Mouse (Mus musculus) spleen, adult 2 months (tissue): ENCODE measurements around the gene Fetub. TPM values are rescaled to one million over a fixed set of nuclear protein-coding genes. Genes with fewer than 3 reads are reported as not detected.

Source experiments
- DNase-seq, 2 experiments: peaks; one replicate each; pipeline versions ENCODE4 v3.0.0 to v3.0.0-alpha.2; 2012 to 2021; ENCODE audit warnings: low spot score in 2 of 2, low read depth in 1 of 2
- H3K27ac ChIP-seq: fragments of 200-500 bp; 2 replicates; pipeline ENCODE4 v1.5.1; 2012; ENCODE audit warnings: low read length, inconsistent platforms; ENCODE audit not compliant: insufficient read depth
- H3K27me3 ChIP-seq: fragments of 200-500 bp; 2 replicates; pipeline ENCODE4 v1.6.1; 2012; ENCODE audit warnings: mild to moderate bottlenecking, moderate library complexity, low read length, inconsistent platforms; ENCODE audit not compliant: control insufficient read depth, insufficient read depth
- H3K36me3 ChIP-seq: fragments of 200-500 bp; 2 replicates; pipeline ENCODE4 v1.6.1; 2012; ENCODE audit warnings: mild to moderate bottlenecking, low read length, inconsistent platforms; ENCODE audit not compliant: control insufficient read depth, insufficient read depth
- H3K4me1 ChIP-seq: fragments of 200-500 bp; 2 replicates; pipeline ENCODE4 v1.6.1; 2011; ENCODE audit warnings: inconsistent platforms; ENCODE audit not compliant: control insufficient read depth, insufficient read depth, insufficient read length
- H3K4me3 ChIP-seq: fragments of 200-500 bp; 2 replicates; pipeline ENCODE4 v1.5.1; 2011; ENCODE audit warnings: mild to moderate bottlenecking, inconsistent platforms; ENCODE audit not compliant: insufficient read depth, insufficient read length; ENCODE audit errors: extremely low read depth
- CTCF ChIP-seq: fragments of 200-500 bp; IDR thresholded peaks from 2 replicates; pipeline ENCODE4 v1.5.1; 2011; ENCODE audit warnings: mild to moderate bottlenecking, inconsistent platforms; ENCODE audit not compliant: insufficient read depth, insufficient read length, insufficient replicate concordance; ENCODE audit errors: extremely low read depth
- POLR2A ChIP-seq: fragments of 200-500 bp; IDR thresholded peaks from 2 replicates; pipeline ENCODE4 v1.6.1; 2011; ENCODE audit warnings: low read depth, low read length, inconsistent platforms
- WGBS: fragments of 180-500 bp; shearing (Covaris S2); methylation state at CpG from one replicate; pipeline ENCODE4 v1.1.7; 2018; 5-methylcytosine and 5-hydroxymethylcytosine counted together
- polyA plus RNA-seq: library from polyadenylated mRNA; depleted of rRNA; stranded (reverse); fragments of >200 nt; gene quantifications from 2 replicates; pipeline ENCODE4 v1.2.3, GENCODE M21; 2012

Gene Fetub
- polyA plus RNA-seq, 1 experiment = not detected

DNA sequence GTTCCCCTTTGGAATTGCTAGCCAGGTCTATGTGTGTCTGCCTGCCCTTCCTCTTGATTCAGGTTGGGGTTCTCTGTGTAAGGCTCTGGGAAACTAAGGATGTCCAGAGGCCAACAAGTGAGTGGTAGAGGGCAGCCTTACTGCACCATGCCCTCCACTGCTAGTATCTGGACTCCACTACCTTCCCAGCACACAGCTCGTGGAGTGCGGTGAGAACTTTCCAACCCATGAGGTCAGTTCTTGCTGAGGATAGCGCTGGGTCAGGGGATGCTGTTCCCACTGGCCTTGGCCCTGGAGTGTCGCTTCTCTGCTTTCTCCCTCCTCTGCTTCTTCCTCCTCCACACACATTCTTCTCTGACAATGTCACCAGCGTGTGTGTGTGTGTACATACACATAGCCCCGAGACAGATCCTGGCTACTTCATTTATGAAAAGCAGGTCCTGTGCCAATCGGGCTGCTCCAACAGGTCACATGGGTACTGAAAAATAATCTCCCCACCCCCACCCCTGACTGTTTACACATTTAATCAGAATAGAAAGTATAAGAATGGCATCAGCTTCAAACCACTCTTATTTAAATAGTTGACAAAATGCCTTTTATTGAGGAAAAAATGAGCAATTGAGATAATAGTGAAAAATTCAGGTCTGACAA lies 38.1 kb upstream of the Fetub start:
- Histone ChIP-seq H3K36me3 (no peaks in the 10 kb centered on the region), H3K27me3 (no peaks in the 10 kb centered on the region), H3K4me3 (no peak overlapping the region), H3K27ac (no peak overlapping the region), H3K4me1 (no peaks in the 10 kb centered on the region)
- WGBS = 74% methylated on average over 7 of the region's 7 CpGs
- TF ChIP-seq CTCF = no peak
- no peak for TF ChIP-seq POLR2A
- DNase-seq = no peak

DNA sequence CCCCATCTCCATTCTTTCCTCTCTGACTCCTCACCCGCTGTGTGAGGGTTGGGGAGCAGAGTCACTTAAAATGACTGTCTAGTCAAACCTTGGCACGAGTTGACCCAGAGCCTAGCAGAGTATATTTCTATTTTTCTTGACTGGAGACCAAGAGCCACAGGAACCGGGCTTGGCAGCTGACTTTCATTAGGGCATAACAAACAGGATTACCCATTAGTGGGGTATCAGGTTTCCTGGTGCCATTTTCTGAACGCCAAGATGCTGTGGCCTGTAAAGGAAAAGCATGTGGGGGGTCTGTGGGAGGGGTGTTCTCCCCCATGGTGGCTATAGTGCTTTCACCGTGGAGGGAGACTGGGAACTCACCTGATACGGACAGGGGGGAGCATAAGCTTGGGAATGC lies 37.2 kb upstream of the Fetub start:
- no peak overlapping the region for H3K4me3 ChIP-seq
- no peaks in the 10 kb centered on the region for H3K4me1 ChIP-seq
- TF ChIP-seq CTCF (no peak), POLR2A (no peak)
- no peak for DNase-seq
- no peak overlapping the region for H3K27ac ChIP-seq
- no peaks in the 10 kb centered on the region for H3K36me3 ChIP-seq
- H3K27me3 ChIP-seq = no peaks in the 10 kb centered on the region
- 67% methylated on average over 6 of the region's 6 CpGs for WGBS

DNA sequence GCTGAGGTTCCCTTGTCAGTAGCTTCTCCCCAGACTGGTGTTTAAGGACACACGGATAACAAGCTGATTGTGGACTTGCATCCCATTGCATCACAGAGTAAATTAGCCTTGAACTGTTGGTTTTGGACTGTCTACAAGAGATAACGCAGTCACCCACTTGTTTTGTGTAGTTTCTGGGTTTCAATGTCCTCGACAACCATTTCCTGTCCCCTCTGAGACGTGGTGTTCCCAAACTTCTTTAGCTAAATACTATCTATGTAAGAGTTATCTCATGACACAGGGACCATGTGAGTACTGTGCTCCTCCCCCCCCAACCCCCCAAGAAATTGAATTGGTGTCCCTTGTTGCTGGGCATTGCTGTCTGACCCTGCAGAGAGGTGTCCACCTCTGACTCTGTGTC lies 36.6 kb upstream of the Fetub start:
- Histone ChIP-seq H3K36me3 (no peaks in the 10 kb centered on the region), H3K27me3 (no peaks in the 10 kb centered on the region), H3K27ac (no peak overlapping the region), H3K4me3 (no peak overlapping the region), H3K4me1 (no peaks in the 10 kb centered on the region)
- WGBS = 45% methylated on average over 4 of the region's 4 CpGs
- DNase-seq = no peak
- TF ChIP-seq CTCF (no peak), POLR2A (no peak)

DNA sequence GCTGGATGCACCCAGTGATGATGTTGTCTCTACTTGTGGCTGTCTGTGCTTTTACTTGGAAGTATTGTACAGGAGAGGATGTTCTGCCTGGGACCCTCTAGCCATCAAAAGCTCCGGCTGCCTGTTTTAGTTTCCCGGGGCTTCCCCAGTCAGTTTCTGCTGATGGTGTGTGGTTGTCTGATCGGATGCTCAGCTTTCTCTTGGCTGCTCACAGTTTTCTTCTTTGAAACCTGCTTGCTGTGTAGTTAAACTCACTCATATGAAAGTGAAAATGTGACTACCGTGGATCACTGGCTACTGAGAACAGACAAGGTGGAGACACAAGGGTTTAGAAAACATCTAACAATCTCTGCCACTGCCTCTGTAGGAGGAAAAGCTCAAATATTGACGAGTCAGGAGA lies 34.7 kb upstream of the Fetub start:
- WGBS = 75% methylated on average over 5 of the region's 5 CpGs
- TF ChIP-seq CTCF (no peak), POLR2A (no peak)
- H3K36me3 ChIP-seq = no peaks in the 10 kb centered on the region
- H3K4me1 ChIP-seq = no peaks in the 10 kb centered on the region
- peak in 1 of 2 experiments; percentile 9 for DNase-seq
- H3K27me3 ChIP-seq = no peaks in the 10 kb centered on the region
- H3K27ac ChIP-seq = no peak overlapping the region
- no peak overlapping the region for H3K4me3 ChIP-seq

DNA sequence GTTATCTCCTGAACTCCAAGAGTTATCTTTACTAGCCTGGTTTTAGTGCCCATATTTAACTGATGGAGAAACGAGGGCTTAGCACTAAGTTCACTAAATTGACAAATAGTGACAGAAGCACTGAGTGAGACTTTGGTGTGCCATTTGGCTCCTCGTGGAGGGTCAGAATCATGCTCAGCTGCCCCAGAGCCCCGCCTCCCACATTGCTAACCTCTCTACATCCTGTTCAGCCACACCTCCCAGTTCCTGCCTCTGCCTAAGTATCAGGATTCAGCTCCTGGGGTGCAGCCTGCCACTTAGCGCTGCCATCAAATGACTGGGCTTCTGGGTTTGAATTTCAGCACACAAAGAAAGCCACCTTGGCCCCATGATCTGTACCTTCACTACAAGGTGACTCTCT lies 32.8 kb upstream of the Fetub start:
- Histone ChIP-seq H3K4me1 (no peaks in the 10 kb centered on the region), H3K27ac (no peak overlapping the region), H3K4me3 (no peak overlapping the region), H3K27me3 (no peaks in the 10 kb centered on the region), H3K36me3 (no peaks in the 10 kb centered on the region)
- peak in 1 of 2 experiments; percentile 54 for DNase-seq
- WGBS = 38% methylated on average over 4 of the region's 4 CpGs
- TF ChIP-seq CTCF (no peak), POLR2A (no peak)

DNA sequence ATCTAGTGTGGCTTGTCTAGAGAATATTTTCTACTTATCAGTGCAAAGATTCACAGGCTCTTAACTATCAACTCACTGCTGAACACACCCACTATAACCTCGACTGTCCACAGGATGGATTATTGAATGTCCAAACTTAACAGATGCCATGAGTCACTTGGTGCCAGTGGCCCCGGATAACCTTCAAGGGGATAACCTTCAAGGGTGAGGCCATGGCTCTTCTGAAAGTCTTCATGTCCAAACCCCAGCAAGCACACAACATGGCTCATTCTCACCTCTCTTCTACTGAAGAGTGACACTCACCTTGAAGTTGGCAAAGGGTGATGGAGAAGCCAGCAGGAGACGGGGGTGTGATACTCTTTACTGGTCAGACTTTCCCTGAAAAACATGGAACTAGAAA lies 31.4 kb upstream of the Fetub start:
- no peak overlapping the region for H3K4me3 ChIP-seq
- no peaks in the 10 kb centered on the region for H3K4me1 ChIP-seq
- H3K27me3 ChIP-seq = no peaks in the 10 kb centered on the region
- no peak for DNase-seq
- 85% methylated on average over 3 of the region's 3 CpGs for WGBS
- no peak overlapping the region for H3K27ac ChIP-seq
- TF ChIP-seq POLR2A = no peak
- no peak for TF ChIP-seq CTCF
- H3K36me3 ChIP-seq = no peaks in the 10 kb centered on the region

DNA sequence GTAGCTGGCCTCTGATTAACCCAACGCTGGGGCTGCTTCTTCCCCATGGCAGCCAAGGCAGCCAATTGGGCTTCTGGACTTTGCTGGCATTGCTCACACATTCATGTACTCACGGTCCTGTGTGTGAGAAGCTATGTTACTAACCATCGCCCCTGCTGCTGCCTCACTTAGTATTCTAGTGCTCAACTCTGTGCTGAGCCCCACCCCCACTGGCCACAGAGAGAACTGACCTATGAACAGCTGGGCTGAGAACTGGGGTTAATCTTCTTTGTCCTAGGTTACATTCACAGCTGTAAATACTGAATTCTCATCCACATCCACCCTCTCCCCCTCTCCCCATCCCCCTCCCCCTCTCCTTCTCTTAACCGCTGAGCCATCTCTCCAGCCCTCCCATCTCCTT lies 29.3 kb upstream of the Fetub start:
- DNase-seq = no peak
- H3K4me1 ChIP-seq = no peaks in the 10 kb centered on the region
- no peak overlapping the region for H3K4me3 ChIP-seq
- 92% methylated on average over 4 of the region's 4 CpGs for WGBS
- TF ChIP-seq CTCF (no peak), POLR2A (no peak)
- no peaks in the 10 kb centered on the region for H3K27me3 ChIP-seq
- no peak overlapping the region for H3K27ac ChIP-seq
- no peaks in the 10 kb centered on the region for H3K36me3 ChIP-seq

DNA sequence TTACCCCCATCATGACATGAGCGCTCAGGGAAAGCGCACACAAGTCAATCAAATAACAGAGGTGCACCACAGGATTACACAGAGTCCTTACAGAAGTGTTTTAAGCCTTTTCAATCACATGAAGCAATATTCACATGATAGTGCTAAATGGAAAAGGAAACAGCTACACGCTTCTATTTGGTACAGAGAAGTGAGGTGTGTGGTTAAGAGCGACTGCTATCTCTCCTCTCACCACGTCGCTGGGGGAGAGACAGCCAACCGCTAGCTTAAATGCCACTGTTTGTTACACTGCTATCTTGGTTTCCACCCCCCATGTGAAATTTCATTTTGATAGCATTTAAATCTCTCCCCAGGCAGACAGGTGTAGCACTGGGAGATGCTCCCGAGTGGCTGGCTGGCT lies 28.4 kb upstream of the Fetub start:
- WGBS = 43% methylated on average over 8 of the region's 8 CpGs
- TF ChIP-seq POLR2A (no peak), CTCF (no peak)
- Histone ChIP-seq H3K4me1 (no peaks in the 10 kb centered on the region), H3K27ac (no peak overlapping the region), H3K27me3 (no peaks in the 10 kb centered on the region), H3K36me3 (no peaks in the 10 kb centered on the region), H3K4me3 (no peak overlapping the region)
- DNase-seq = no peak
